Mouse (Mus musculus) midbrain, embryonic 15.5 days (tissue): ENCODE measurements around the gene Lrsam1. TPM values are rescaled to one million over a fixed set of nuclear protein-coding genes. Genes with fewer than 3 reads are reported as not detected.

Experiments
- polyA plus RNA-seq: library from polyadenylated mRNA; unstranded; fragments of >200 nt; fragmentation: Nextera tagmentation; extraction: Ambion mirVana; gene quantifications from 2 replicates; pipeline ENCODE4 v1.2.1, GENCODE M21; 2015

The Lrsam1 gene
- polyA plus RNA-seq, 1 experiment from 2014 or later: 24.2 TPM

Other genes with a start within 250 kb of the Lrsam1 start
- gene Cdk9, start 248.5 kb downstream of the Lrsam1 start, polyA plus RNA-seq: 73.5 and 76.5 TPM in 2 replicates
- gene Sh2d3c, start 240.6 kb downstream of the Lrsam1 start, polyA plus RNA-seq: 54.7 and 57.2 TPM in 2 replicates
- 3.4 and 4.1 TPM in 2 replicates for gene 6330409D20Rik, start 220.6 kb downstream of the Lrsam1 start, polyA plus RNA-seq
- 54.1 and 55.9 TPM in 2 replicates for gene Tor2a, start 204.4 kb downstream of the Lrsam1 start, polyA plus RNA-seq
- 0.89 and 0.92 TPM in 2 replicates for gene Ttc16, start 186.0 kb downstream of the Lrsam1 start, polyA plus RNA-seq
- gene Ptrh1, start 185.8 kb downstream of the Lrsam1 start, polyA plus RNA-seq: 5.9 and 6.1 TPM in 2 replicates
- gene Cfap157, start 177.2 kb downstream of the Lrsam1 start, polyA plus RNA-seq: 1.0 and 1.2 TPM in 2 replicates
- gene Stxbp1, start 114.4 kb downstream of the Lrsam1 start, polyA plus RNA-seq: 324 and 330 TPM in 2 replicates
- 29.7 and 31.3 TPM in 2 replicates for gene Fam129b, start 85.5 kb downstream of the Lrsam1 start, polyA plus RNA-seq
- gene Rpl12, start 55 bp downstream of the Lrsam1 start, polyA plus RNA-seq: 82.5 and 85.8 TPM in 2 replicates
- 22.4 and 24.5 TPM in 2 replicates for gene Slc2a8, start 20.5 kb upstream of the Lrsam1 start, polyA plus RNA-seq
- 53.2 and 61.1 TPM in 2 replicates for gene Garnl3, start 170.0 kb upstream of the Lrsam1 start, polyA plus RNA-seq